Mouse (Mus musculus) CH12.LX (cell line): ENCODE data around the gene Ccdc28b. TPM values are rescaled to one million over a fixed set of nuclear protein-coding genes. Genes with fewer than 3 reads are reported as not detected.

ENCODE experiments used
- DNase-seq: peaks from one replicate; pipeline ENCODE4 v3.0.0-alpha.2; 2013; ENCODE audit errors: extremely low read depth
- H3K27ac ChIP-seq: 2 replicates; pipeline ENCODE4 v1.5.1; 2012; ENCODE audit warnings: low read depth, mild to moderate bottlenecking, control low read depth, moderate library complexity; ENCODE audit not compliant: insufficient read depth
- H3K27me3 ChIP-seq: replicated peaks from 2 replicates; pipeline ENCODE3; 2012; ENCODE audit warnings: inconsistent platforms
- H3K36me3 ChIP-seq, 2 experiments: replicated peaks in 1 of 2; 2 replicates each; pipeline versions ENCODE3 to v1.6.1; 2012; ENCODE audit warnings: inconsistent platforms in 1 of 2, low read length in 1 of 2, mild to moderate bottlenecking in 1 of 2, mixed read lengths in 1 of 2, moderate library complexity in 1 of 2; ENCODE audit not compliant: control insufficient read depth in 1 of 2, insufficient read depth in 1 of 2
- H3K4me1 ChIP-seq, 2 experiments: 2 replicates each; pipeline ENCODE4 v1.6.1; 2012; ENCODE audit warnings: inconsistent platforms in 1 of 2, moderate library complexity in 1 of 2; ENCODE audit not compliant: insufficient read depth in 2 of 2, control insufficient read depth in 1 of 2
- H3K4me2 ChIP-seq: 2 replicates; pipeline ENCODE4 v1.6.1; 2012; ENCODE audit warnings: low read depth, mild to moderate bottlenecking, control low read depth; ENCODE audit not compliant: poor library complexity, insufficient read depth, severe bottlenecking
- H3K4me3 ChIP-seq, 3 experiments: fragments of 150-350 bp in 1 of 3; sonication (generic) in 1 of 3; replicated peaks in 1 of 3; 2 replicates each; pipeline versions ENCODE3 to v1.5.1; 2011 to 2012; ENCODE audit warnings: low read depth in 2 of 3, low read length in 2 of 3, mild to moderate bottlenecking in 2 of 3, moderate library complexity in 2 of 3, control low read depth in 1 of 3, improper control_type of control experiment in 1 of 3, inconsistent platforms in 1 of 3, mixed read lengths in 1 of 3; ENCODE audit not compliant: poor library complexity in 1 of 3
- H3K79me2 ChIP-seq: replicated peaks from 2 replicates; pipeline ENCODE4 v1.6.1; 2012; ENCODE audit warnings: mild to moderate bottlenecking, moderate library complexity; ENCODE audit not compliant: control insufficient read depth, poor library complexity, insufficient read depth, severe bottlenecking; ENCODE audit errors: extremely low read depth
- H3K9ac ChIP-seq: 2 replicates; pipeline ENCODE4 v1.6.1; 2012; ENCODE audit warnings: low read depth, mild to moderate bottlenecking, control low read depth, moderate library complexity; ENCODE audit not compliant: insufficient read depth
- H3K9me3 ChIP-seq: replicated peaks from 2 replicates; pipeline ENCODE3; 2012; ENCODE audit warnings: low read length, inconsistent platforms, mixed read lengths
- CHD1 ChIP-seq: IDR thresholded peaks from 2 replicates; pipeline ENCODE4 v1.6.1; 2012; ENCODE audit warnings: low read depth, low read length, improper control_type of control experiment, inconsistent platforms
- CHD2 ChIP-seq: IDR thresholded peaks from 2 replicates; pipeline ENCODE4 v1.6.1; 2011; ENCODE audit warnings: low read length, improper control_type of control experiment
- EP300 ChIP-seq: IDR thresholded peaks from 2 replicates; pipeline ENCODE4 v1.6.1; 2011; ENCODE audit warnings: low read length, improper control_type of control experiment
- GABPA ChIP-seq: IDR thresholded peaks from 2 replicates; pipeline ENCODE4 v1.6.1; 2012; ENCODE audit warnings: low read depth, low read length, improper control_type of control experiment, inconsistent platforms; ENCODE audit not compliant: insufficient replicate concordance
- JUND ChIP-seq: conservative IDR thresholded peaks from 2 replicates; pipeline ENCODE4 v1.6.1; 2011; ENCODE audit warnings: low read depth, low read length, improper control_type of control experiment
- MAFK ChIP-seq: IDR thresholded peaks from 2 replicates; pipeline ENCODE4 v1.6.1; 2011; ENCODE audit warnings: low read length, improper control_type of control experiment; ENCODE audit not compliant: insufficient replicate concordance
- MAX ChIP-seq: IDR thresholded peaks from 2 replicates; pipeline ENCODE4 v1.6.1; 2011; ENCODE audit warnings: low read length, improper control_type of control experiment
- MAZ ChIP-seq: IDR thresholded peaks from 2 replicates; pipeline ENCODE4 v1.6.1; 2012; ENCODE audit warnings: low read depth, mild to moderate bottlenecking, inconsistent platforms, low read length, improper control_type of control experiment, moderate library complexity
- MEF2A ChIP-seq: IDR thresholded peaks from 2 replicates; pipeline ENCODE4 v1.6.1; 2014; ENCODE audit warnings: low read depth, mild to moderate bottlenecking, inconsistent platforms, low read length, improper control_type of control experiment, borderline replicate concordance
- MXI1 ChIP-seq: IDR thresholded peaks from 2 replicates; pipeline ENCODE4 v1.6.1; 2011; ENCODE audit warnings: mild to moderate bottlenecking, low read depth, low read length, improper control_type of control experiment
- NELFE ChIP-seq: IDR thresholded peaks from 2 replicates; pipeline ENCODE4 v1.6.1; 2011; ENCODE audit warnings: low read depth, low read length, improper control_type of control experiment
- NRF1 ChIP-seq: IDR thresholded peaks from 2 replicates; pipeline ENCODE4 v1.6.1; 2014; ENCODE audit warnings: low read depth, mild to moderate bottlenecking, inconsistent platforms, low read length, improper control_type of control experiment, moderate library complexity
- PAX5 ChIP-seq: IDR thresholded peaks from 2 replicates; pipeline ENCODE4 v1.6.1; 2012; ENCODE audit warnings: low read length, inconsistent platforms, mixed read lengths
- SIN3A ChIP-seq: IDR thresholded peaks from 2 replicates; pipeline ENCODE4 v1.6.1; 2012; ENCODE audit warnings: low read length, improper control_type of control experiment, inconsistent platforms
- SMC3 ChIP-seq: IDR thresholded peaks from 2 replicates; pipeline ENCODE4 v1.6.1; 2011; ENCODE audit warnings: low read depth, low read length, improper control_type of control experiment
- TCF12 ChIP-seq: IDR thresholded peaks from 2 replicates; pipeline ENCODE4 v1.6.1; 2014; ENCODE audit warnings: low read depth, mild to moderate bottlenecking, inconsistent platforms, low read length, improper control_type of control experiment
- UBTF ChIP-seq: IDR thresholded peaks from 2 replicates; pipeline ENCODE4 v1.6.1; 2012; ENCODE audit warnings: low read depth, mild to moderate bottlenecking, inconsistent platforms, low read length, improper control_type of control experiment, moderate library complexity
- USF1 ChIP-seq: IDR thresholded peaks from 2 replicates; pipeline ENCODE4 v1.6.1; 2014; ENCODE audit warnings: low read depth, mild to moderate bottlenecking, inconsistent platforms, low read length, improper control_type of control experiment
- ZC3H11A ChIP-seq: IDR thresholded peaks from 2 replicates; pipeline ENCODE4 v1.6.1; 2012; ENCODE audit warnings: low read depth, mild to moderate bottlenecking, inconsistent platforms, low read length, improper control_type of control experiment
- ZKSCAN1 ChIP-seq: IDR thresholded peaks from 2 replicates; pipeline ENCODE4 v1.6.1; 2012; ENCODE audit warnings: low read depth, inconsistent platforms, low read length, improper control_type of control experiment, borderline replicate concordance
- dilution Hi-C: fragments of 300-500 bp; cut with MboI; formaldehyde crosslinking; loops from 2 replicates; pipeline ENCODE4 v1.14.3; 2020; ENCODE audit warnings: low sequenced_read_pairs; ENCODE audit not compliant: extremely low pct_unique_long_range_greater_than_20kb, extremely low pct_ligation_motif_present
- in situ Hi-C: fragments of 300-500 bp; cut with MboI; formaldehyde crosslinking; loops from 3 replicates; pipeline ENCODE4 v1.14.3; 2019; ENCODE audit warnings: low sequenced_read_pairs, low pct_ligation_motif_present, low pct_unique_long_range_greater_than_20kb, mixed read lengths
- polyA plus RNA-seq: library from polyadenylated mRNA; unstranded; fragments of >175 nt; gene quantifications from 2 replicates; pipeline ENCODE4 v1.2.1, GENCODE M21; 2012; ENCODE audit warnings: low read depth; ENCODE audit not compliant: insufficient read length
- total RNA-seq, 2 experiments: library from RNA; depleted of rRNA; stranded (reverse); fragments of 300-350 nt in 1 of 2; fragments of >200 nt in 1 of 2; gene quantifications; 2 replicates each; pipeline ENCODE4 v1.2.3; 2012 to 2014

The Ccdc28b gene
- total and polyA plus RNA-seq, 3 experiments, result 24.0 to 28.0 (median 27.3) TPM

DNA sequence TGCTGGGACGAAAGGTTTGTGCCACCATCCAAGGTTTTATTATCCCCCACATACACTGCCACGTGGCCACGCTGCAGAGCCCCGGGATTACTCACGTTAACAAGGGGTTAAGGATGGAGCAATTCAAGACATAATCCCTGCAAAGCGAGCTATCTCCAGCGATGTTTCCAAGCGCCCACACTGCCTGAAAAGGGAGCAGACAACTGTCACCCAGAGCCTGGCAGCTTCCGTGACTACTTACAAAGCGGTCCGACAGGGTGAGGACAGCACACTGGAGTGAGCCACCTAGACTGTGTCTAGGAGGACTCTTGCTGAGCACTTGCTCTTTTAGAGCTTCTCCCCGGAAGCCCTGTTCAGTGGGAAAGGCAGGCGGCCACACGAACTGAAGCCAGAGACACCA is 31.0 kb upstream of the Ccdc28b start:
- H3K4me2 ChIP-seq, result no peak overlapping the region
- TF ChIP-seq JUND (no peak), USF1 (no peak), TCF12 (no peak), MAFK (no peak), GABPA (no peak), MAZ (no peak), CHD2 (no peak), ZC3H11A (no peak)
- no peak overlapping the region for H3K9ac ChIP-seq
- in situ Hi-C loops (no loop called here), dilution Hi-C loops (no loop called here)
- H3K4me3 ChIP-seq, result no peak overlapping the region
- no peak for DNase-seq
- H3K79me2 ChIP-seq, result no peaks in the 10 kb centered on the region
- H3K4me1 ChIP-seq, result no peaks in the 10 kb centered on the region
- H3K27ac ChIP-seq, result no peak overlapping the region
- H3K9me3 ChIP-seq, result no peaks in the 10 kb centered on the region
- no peaks in the 10 kb centered on the region for H3K27me3 ChIP-seq
- H3K36me3 ChIP-seq, result peaks cover 72 to 92% of the 10 kb centered on the region in 2 experiments

DNA sequence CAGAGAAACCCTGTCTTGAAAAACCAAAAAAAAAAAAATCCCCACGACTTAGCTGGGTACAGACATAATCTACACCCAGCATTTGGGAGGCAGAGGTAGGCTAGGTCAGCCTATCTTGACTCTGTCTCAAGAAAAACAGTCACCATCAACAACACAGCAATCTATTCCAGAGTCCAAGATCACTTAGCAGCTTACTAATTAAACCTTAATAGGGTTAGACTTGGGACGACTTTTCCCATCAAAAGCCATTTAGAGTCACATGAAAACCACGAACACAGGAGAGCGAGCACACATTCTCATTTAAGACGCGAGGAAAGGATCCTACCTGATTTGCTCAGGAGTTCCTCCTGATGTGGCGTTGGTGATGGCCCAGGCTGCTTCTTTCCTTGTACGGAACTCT is 26.6 kb upstream of the Ccdc28b start:
- no peaks in the 10 kb centered on the region for H3K79me2 ChIP-seq
- no peaks in the 10 kb centered on the region for H3K9me3 ChIP-seq
- dilution Hi-C loops, result no loop called here
- no peak overlapping the region for H3K9ac ChIP-seq
- no peak overlapping the region for H3K4me3 ChIP-seq
- no peak overlapping the region for H3K4me2 ChIP-seq
- H3K4me1 ChIP-seq, result peaks cover 5 to 10% of the 10 kb centered on the region in 2 experiments; a peak in 2 of 4 replicates
- TF ChIP-seq NELFE (no peak), PAX5 (no peak), TCF12 (no peak), UBTF (no peak), MXI1 (no peak), NRF1 (no peak), MEF2A (no peak)
- TF ChIP-seq, all 38 proteins: peak for 0
- DNase-seq, result no peak
- Histone ChIP-seq H3K27ac (no peak overlapping the region), H3K36me3 (peaks cover 81 to 94% of the 10 kb centered on the region in 2 experiments), H3K27me3 (no peaks in the 10 kb centered on the region)
- in situ Hi-C loops, result no loop called here

DNA sequence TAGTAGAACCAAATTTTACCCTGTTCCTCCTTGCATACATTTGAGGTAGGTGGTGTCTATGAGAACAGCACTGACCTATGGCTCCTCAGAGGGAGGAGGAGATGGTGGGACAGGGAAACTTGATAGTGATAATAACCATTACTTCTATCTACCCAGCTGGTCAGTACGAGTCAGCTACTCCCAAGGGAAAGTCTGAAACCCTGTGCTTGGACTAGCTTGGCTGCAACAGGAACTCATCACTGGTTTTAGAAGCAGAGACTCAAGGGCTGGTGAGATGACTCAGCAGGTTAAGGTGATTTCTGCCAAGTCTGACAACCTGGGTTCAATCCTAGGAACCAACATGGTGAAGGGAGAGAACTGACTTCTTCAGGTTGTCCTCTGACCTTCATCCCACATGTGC is 24.9 kb upstream of the Ccdc28b start:
- H3K9ac ChIP-seq, result no peak overlapping the region
- no peaks in the 10 kb centered on the region for H3K79me2 ChIP-seq
- peaks cover 72 to 94% of the 10 kb centered on the region in 2 experiments for H3K36me3 ChIP-seq
- dilution Hi-C loops, result no loop called here
- H3K4me2 ChIP-seq, result no peak overlapping the region
- DNase-seq, result no peak
- in situ Hi-C loops, result no loop called here
- H3K4me3 ChIP-seq, result no peak overlapping the region
- no peak for TF ChIP-seq SMC3
- TF ChIP-seq MAX, result no peak
- TF ChIP-seq ZKSCAN1, result no peak
- TF ChIP-seq EP300, result no peak
- TF ChIP-seq SIN3A, result no peak
- no peak for TF ChIP-seq CHD2
- no peak for TF ChIP-seq MEF2A
- TF ChIP-seq ZC3H11A, result no peak
- TF ChIP-seq PAX5, result no peak
- no peak for TF ChIP-seq CHD1
- no peaks in the 10 kb centered on the region for H3K27me3 ChIP-seq
- no peaks in the 10 kb centered on the region for H3K9me3 ChIP-seq
- H3K4me1 ChIP-seq, result peaks cover 5 to 13% of the 10 kb centered on the region in 2 experiments; a peak in 2 of 4 replicates
- H3K27ac ChIP-seq, result no peak overlapping the region
